Mouse (Mus musculus) olfactory bulb, adult 2 months (tissue): ENCODE measurements around the gene Slc44a5.

Experiments used
- CTCF ChIP-seq: fragments of 200-500 bp; IDR thresholded peaks from 2 replicates; pipeline ENCODE4 v1.5.1; 2012; ENCODE audit warnings: low read depth, mild to moderate bottlenecking, low read length, moderate library complexity; ENCODE audit not compliant: insufficient read depth
- POLR2A ChIP-seq: fragments of 200-500 bp; IDR thresholded peaks from 2 replicates; pipeline ENCODE4 v1.6.1; 2012; ENCODE audit warnings: mild to moderate bottlenecking, low read depth, low read length, moderate library complexity; ENCODE audit not compliant: insufficient read depth

DNA sequence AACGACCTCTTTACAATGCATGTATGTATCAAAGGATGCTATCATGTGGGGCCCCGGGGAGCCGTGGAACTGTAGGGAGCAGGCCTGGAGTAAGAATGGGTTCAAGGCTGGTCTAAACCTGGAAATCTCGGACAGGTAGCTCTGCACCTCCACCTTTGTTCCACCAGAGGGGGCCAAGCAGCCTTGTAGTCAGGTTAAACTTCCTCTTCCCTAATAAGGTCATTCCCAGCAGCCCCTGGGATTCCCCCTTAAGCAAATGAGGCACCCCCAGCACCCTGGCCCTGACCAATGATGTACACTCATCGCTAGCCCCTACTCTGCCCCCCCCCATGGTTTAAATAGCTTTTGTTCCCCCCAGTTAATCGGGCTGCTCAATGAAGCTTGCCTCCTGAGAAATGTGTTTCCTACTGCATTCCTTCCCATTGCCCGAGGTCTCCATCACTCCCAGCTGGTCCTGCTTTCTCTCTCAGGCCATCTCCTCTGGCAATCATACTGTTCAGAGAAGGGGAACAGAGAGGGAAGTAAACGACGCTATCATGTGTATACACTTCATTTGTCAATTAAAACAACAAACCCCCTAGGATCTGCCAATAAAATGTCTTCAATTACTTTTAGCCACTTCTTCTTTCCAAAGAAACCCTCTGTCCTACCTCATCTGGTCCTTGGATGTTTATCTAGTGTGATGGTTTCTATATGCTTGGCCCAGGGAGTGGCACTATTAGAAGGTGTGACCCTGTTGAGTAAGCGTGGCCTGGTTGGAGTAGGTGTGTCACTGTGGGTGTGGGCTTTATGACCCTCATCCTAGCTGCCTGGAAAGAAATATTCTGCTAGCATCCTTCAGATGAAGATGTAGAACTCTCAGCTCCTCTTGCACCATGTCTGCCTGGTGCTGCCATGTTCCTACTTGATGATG is 11.4 kb downstream of the Slc44a5 start:
- TF ChIP-seq CTCF, result no peak
- no peak for TF ChIP-seq POLR2A
